Mouse (Mus musculus) heart, embryonic 16.5 days (tissue): ENCODE measurements around the gene Oaz2. TPM values are rescaled to one million over a fixed set of nuclear protein-coding genes. Genes with fewer than 3 reads are reported as not detected.

Source experiments
- ATAC-seq: fragments of 200-750 bp; cut with Nextera tagmentation; replicated peaks from 2 replicates; pipeline ENCODE4 v1.8.0; 2017; ENCODE audit warnings: moderate number of reproducible peaks; ENCODE audit not compliant: insufficient read depth, low FRiP score; ENCODE audit errors: extremely low read depth
- H3K27ac ChIP-seq: fragments of 300-500 bp; sonication (generic); 2 replicates; pipeline ENCODE4 v1.5.1; 2014; ENCODE audit warnings: mild to moderate bottlenecking, low read length, control low read depth, moderate library complexity
- H3K27me3 ChIP-seq: fragments of 300-500 bp; sonication (generic); 2 replicates; pipeline ENCODE4 v1.6.1; 2014; ENCODE audit warnings: low read length, mixed read lengths; ENCODE audit not compliant: control insufficient read depth, insufficient read depth
- H3K36me3 ChIP-seq: fragments of 300-500 bp; sonication (generic); 2 replicates; pipeline ENCODE4 v1.6.1; 2014; ENCODE audit not compliant: control insufficient read depth, insufficient read depth
- H3K4me1 ChIP-seq: fragments of 300-500 bp; sonication (generic); 2 replicates; pipeline ENCODE4 v1.6.1; 2014; ENCODE audit warnings: low read length, mixed read lengths; ENCODE audit not compliant: control insufficient read depth, insufficient read depth
- H3K4me2 ChIP-seq: fragments of 300-500 bp; sonication (generic); 2 replicates; pipeline ENCODE4 v1.6.1; 2014; ENCODE audit warnings: low read depth, mild to moderate bottlenecking, control low read depth, low read length
- H3K4me3 ChIP-seq: fragments of 300-500 bp; sonication (generic); 2 replicates; pipeline ENCODE4 v1.5.1; 2014; ENCODE audit warnings: mild to moderate bottlenecking, control low read depth, low read length
- H3K9ac ChIP-seq: fragments of 300-500 bp; sonication (generic); 2 replicates; pipeline ENCODE4 v1.6.1; 2014; ENCODE audit warnings: low read length, control low read depth
- H3K9me3 ChIP-seq: fragments of 300-500 bp; sonication (generic); replicated peaks from 2 replicates; pipeline ENCODE4 v1.6.1; 2016; ENCODE audit warnings: low read length; ENCODE audit not compliant: control insufficient read depth
- WGBS: fragments of 180-500 bp; shearing (Covaris S2); extraction: QIAGEN DNeasy Blood & Tissue Kit; methylation state at CpG from one replicate; pipeline ENCODE4 v1.1.7; 2014; 5-methylcytosine and 5-hydroxymethylcytosine counted together
- polyA plus RNA-seq: library from polyadenylated mRNA; unstranded; fragments of >200 nt; fragmentation: Nextera tagmentation; extraction: Ambion mirVana; gene quantifications from 2 replicates; pipeline ENCODE4 v1.2.1, GENCODE M21; 2015

Oaz2 gene
- polyA plus RNA-seq, 1 experiment from 2014 or later = 299 TPM

- H3K9me3 ChIP-seq = no peaks in the 10 kb centered on the region
- no peaks in the 10 kb centered on the region for H3K36me3 ChIP-seq
- no peaks in the 10 kb centered on the region for H3K27me3 ChIP-seq
- ATAC-seq = peak; percentile 43
- H3K4me3 ChIP-seq = peak overlapping the region; percentile 90
- WGBS = under 1% methylated on average over 70 of the region's 78 CpGs
- H3K4me2 ChIP-seq = peak overlapping the region; percentile 93
- peak overlapping the region; percentile 96 for H3K27ac ChIP-seq
- peaks cover 11% of the 10 kb centered on the region for H3K4me1 ChIP-seq
- H3K9ac ChIP-seq = peak overlapping the region; percentile 95
Observed at GRCm38 (mm10) chr9:65630631-65631353, 37.0 kb upstream of the Oaz2 start.

GRCm38 (mm10) chr9:65631354-65632021 is 36.3 kb upstream of the Oaz2 start:
- no peak for ATAC-seq
- H3K9me3 ChIP-seq = no peaks in the 10 kb centered on the region
- peak overlapping the region; percentile 93 for H3K4me2 ChIP-seq
- H3K4me3 ChIP-seq = peak overlapping the region; percentile 90
- H3K36me3 ChIP-seq = no peaks in the 10 kb centered on the region
- H3K27ac ChIP-seq = peak overlapping the region; percentile 96
- peaks cover 11% of the 10 kb centered on the region for H3K4me1 ChIP-seq
- H3K27me3 ChIP-seq = no peaks in the 10 kb centered on the region
- 17% methylated on average over 16 of the region's 16 CpGs for WGBS
- H3K9ac ChIP-seq = peak overlapping the region; percentile 95

GRCm38 (mm10) chr9:65635766-65636165 is 32.0 kb upstream of the Oaz2 start:
- WGBS = 72% methylated on average over 1 of the region's 1 CpGs
- H3K36me3 ChIP-seq = no peaks in the 10 kb centered on the region
- H3K4me3 ChIP-seq = no peak overlapping the region
- ATAC-seq = no peak
- H3K4me2 ChIP-seq = no peak overlapping the region
- H3K4me1 ChIP-seq = peaks cover 30% of the 10 kb centered on the region
- H3K27me3 ChIP-seq = no peaks in the 10 kb centered on the region
- no peak overlapping the region for H3K9ac ChIP-seq
- H3K27ac ChIP-seq = no peak overlapping the region
- no peaks in the 10 kb centered on the region for H3K9me3 ChIP-seq

- Histone ChIP-seq H3K27me3 (no peaks in the 10 kb centered on the region), H3K9ac (no peak overlapping the region), H3K4me3 (no peak overlapping the region), H3K4me1 (peaks cover 39% of the 10 kb centered on the region), H3K9me3 (no peaks in the 10 kb centered on the region), H3K4me2 (no peak overlapping the region), H3K27ac (no peak overlapping the region), H3K36me3 (no peaks in the 10 kb centered on the region)
- WGBS = 81% methylated on average over 4 of the region's 4 CpGs
- no peak for ATAC-seq
Observed at GRCm38 (mm10) chr9:65636926-65637325, 30.9 kb upstream of the Oaz2 start.

GRCm38 (mm10) chr9:65639065-65639464 is 28.7 kb upstream of the Oaz2 start:
- peak overlapping the region; percentile 88 for H3K27ac ChIP-seq
- peak; percentile 81 for ATAC-seq
- no peaks in the 10 kb centered on the region for H3K9me3 ChIP-seq
- no peak overlapping the region for H3K4me3 ChIP-seq
- peak overlapping the region; percentile 68 for H3K9ac ChIP-seq
- H3K27me3 ChIP-seq = no peaks in the 10 kb centered on the region
- H3K4me1 ChIP-seq = peaks cover 38% of the 10 kb centered on the region
- H3K4me2 ChIP-seq = peak overlapping the region; percentile 37; the same call in 1 of the 2 replicates
- 31% methylated on average over 5 of the region's 5 CpGs for WGBS
- H3K36me3 ChIP-seq = no peaks in the 10 kb centered on the region

- H3K4me2 ChIP-seq = peak overlapping the region; percentile 52
- 15% methylated on average over 5 of the region's 5 CpGs for WGBS
- H3K9me3 ChIP-seq = no peaks in the 10 kb centered on the region
- peaks cover 55% of the 10 kb centered on the region for H3K4me1 ChIP-seq
- H3K36me3 ChIP-seq = no peaks in the 10 kb centered on the region
- no peak overlapping the region for H3K4me3 ChIP-seq
- no peak overlapping the region; the same call in 1 of the 2 replicates for H3K9ac ChIP-seq
- ATAC-seq = no peak
- no peaks in the 10 kb centered on the region for H3K27me3 ChIP-seq
- peak overlapping the region; percentile 44 for H3K27ac ChIP-seq
Observed at GRCm38 (mm10) chr9:65640838-65641410, 26.9 kb upstream of the Oaz2 start.

GRCm38 (mm10) chr9:65641446-65642052 is 26.3 kb upstream of the Oaz2 start:
- Histone ChIP-seq H3K27me3 (no peaks in the 10 kb centered on the region), H3K4me2 (peak overlapping the region; percentile 52), H3K9me3 (no peaks in the 10 kb centered on the region), H3K4me3 (no peak overlapping the region), H3K9ac (peak overlapping the region; percentile 39), H3K36me3 (no peaks in the 10 kb centered on the region), H3K4me1 (peaks cover 60% of the 10 kb centered on the region), H3K27ac (peak overlapping the region; percentile 58)
- WGBS = 18% methylated on average over 12 of the region's 12 CpGs
- ATAC-seq = no peak

GRCm38 (mm10) chr9:65642546-65642945 is 25.3 kb upstream of the Oaz2 start:
- no peaks in the 10 kb centered on the region for H3K27me3 ChIP-seq
- no peak overlapping the region for H3K4me3 ChIP-seq
- no peaks in the 10 kb centered on the region for H3K36me3 ChIP-seq
- H3K4me1 ChIP-seq = peaks cover 61% of the 10 kb centered on the region
- H3K4me2 ChIP-seq = no peak overlapping the region
- H3K9me3 ChIP-seq = no peaks in the 10 kb centered on the region
- no peak for ATAC-seq
- peak overlapping the region; percentile 54 for H3K27ac ChIP-seq
- H3K9ac ChIP-seq = no peak overlapping the region

GRCm38 (mm10) chr9:65644960-65645359 is 22.8 kb upstream of the Oaz2 start:
- 73% methylated on average over 4 of the region's 4 CpGs for WGBS
- no peak overlapping the region for H3K4me2 ChIP-seq
- H3K9me3 ChIP-seq = no peaks in the 10 kb centered on the region
- H3K4me3 ChIP-seq = no peak overlapping the region
- H3K27me3 ChIP-seq = no peaks in the 10 kb centered on the region
- H3K36me3 ChIP-seq = no peaks in the 10 kb centered on the region
- no peak overlapping the region for H3K9ac ChIP-seq
- ATAC-seq = no peak
- H3K27ac ChIP-seq = peak overlapping the region; percentile 94
- H3K4me1 ChIP-seq = peaks cover 67% of the 10 kb centered on the region
